Mouse (Mus musculus) liver, embryonic 14.5 days (tissue): Measurements from ENCODE around the gene Synpo2l.

Experiments
- CTCF ChIP-seq: IDR thresholded peaks from 2 replicates; pipeline ENCODE4 v1.5.1; 2016; ENCODE audit warnings: antibody characterized with exemption, low read depth, control low read depth
- EP300 ChIP-seq: IDR thresholded peaks from 2 replicates; pipeline ENCODE4 v1.6.1; 2016; ENCODE audit warnings: antibody characterized with exemption, low read depth

GRCm38 (mm10) chr14:20694884-20695760, 27.0 kb upstream of the Synpo2l start, which contains the start of gene Fut11:
- no peak for TF ChIP-seq EP300
- no peak for TF ChIP-seq CTCF
